Mouse (Mus musculus) cerebellum, adult 11-12 months (tissue): ENCODE data around the gene AU022252.

Experiments used
- DNase-seq: peaks from one replicate; pipeline ENCODE4 v3.0.0; 2022

Gene AU022252

DNA sequence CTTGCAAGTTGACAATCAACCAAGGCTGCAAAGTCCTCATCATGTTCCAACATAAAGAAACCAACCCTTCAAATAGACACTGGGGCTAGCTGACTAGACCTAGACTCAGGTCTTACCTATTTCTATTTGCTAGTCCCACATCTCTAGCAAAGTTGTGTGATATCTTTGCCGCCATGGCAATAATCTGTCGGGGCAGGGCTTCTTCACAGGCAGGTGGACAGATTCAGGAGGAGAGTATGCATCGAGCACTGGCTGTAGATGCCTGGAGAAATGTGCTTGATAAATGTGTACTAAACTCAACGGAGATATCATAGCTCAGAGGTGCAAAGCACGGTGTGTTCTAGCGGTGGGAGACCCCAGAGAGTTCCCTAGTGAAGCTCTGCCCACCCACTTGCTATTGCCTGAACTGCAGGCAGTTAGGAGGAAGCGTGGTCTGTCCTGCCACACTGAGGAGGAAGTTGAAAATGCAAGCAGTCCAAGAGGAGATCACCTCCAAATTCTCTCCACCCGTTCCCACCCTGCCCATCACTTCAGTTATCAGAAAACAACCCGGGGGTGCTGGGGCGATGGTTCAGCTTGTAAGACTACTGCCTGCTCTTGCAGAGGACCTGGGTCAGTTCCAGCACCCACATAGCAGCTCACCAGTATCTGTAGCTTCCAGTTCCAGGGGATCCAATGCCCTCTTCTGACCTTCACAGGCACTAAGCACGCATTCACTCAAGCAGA, 44.3 kb downstream of the AU022252 start:
- DNase-seq: no peak

DNA sequence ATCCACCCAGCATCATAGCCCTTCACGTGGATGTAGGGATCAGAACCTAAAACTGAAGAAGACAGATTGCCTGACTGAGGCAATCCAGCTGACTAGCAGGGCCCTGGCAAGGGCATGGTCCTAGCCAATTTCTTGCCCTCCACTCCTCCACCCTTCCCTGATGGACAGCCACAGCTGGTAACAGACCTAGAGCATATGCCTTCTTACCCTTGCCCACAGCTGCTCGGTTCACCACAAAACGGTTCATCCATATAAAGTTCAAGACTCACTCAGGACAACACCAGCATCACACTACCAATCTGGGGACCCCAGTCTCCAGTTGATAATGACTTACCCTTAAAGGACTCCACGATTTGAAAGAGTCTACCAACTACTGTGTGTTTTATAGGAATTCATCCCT, 46.7 kb downstream of the AU022252 start:
- no peak for DNase-seq

DNA sequence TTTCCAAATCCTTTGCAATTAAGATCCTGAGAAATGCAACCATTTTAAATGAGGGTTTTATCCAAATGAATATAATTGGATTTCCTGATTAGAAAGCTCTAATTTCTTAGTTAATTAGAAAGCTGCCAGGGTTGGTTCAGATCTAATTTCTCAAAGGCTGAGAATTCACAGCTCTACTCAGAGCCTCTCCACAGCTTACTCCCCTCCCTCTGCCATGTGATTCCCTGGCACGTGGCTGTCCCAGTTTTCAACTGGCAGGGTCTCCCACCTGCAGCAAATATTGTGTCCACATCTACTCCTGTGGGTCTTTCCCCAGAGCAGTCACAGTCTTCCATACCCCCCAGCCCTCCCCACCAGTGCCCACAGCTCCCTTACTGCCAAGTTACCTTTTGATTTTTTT, 49.0 kb downstream of the AU022252 start:
- no peak for DNase-seq

DNA sequence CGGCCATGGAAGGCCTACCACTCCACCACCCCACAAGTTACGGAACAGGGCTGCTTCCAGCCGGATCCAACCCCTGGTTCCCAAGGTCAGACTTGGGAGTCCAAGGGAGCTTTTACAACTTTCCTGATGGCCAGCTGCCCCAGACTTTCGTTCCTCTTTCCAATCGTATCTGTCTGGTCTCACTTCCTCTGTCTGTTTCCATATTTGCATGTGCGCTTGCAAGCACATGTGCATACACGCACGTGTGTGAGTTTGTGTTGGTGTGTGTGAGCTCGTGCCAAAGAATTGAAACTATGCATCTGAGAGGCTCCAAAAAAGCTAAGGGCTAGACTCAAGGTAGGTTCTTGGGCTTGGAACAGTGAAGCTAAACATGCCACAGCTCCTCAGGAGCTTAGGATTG, 51.1 kb downstream of the AU022252 start:
- no peak for DNase-seq

DNA sequence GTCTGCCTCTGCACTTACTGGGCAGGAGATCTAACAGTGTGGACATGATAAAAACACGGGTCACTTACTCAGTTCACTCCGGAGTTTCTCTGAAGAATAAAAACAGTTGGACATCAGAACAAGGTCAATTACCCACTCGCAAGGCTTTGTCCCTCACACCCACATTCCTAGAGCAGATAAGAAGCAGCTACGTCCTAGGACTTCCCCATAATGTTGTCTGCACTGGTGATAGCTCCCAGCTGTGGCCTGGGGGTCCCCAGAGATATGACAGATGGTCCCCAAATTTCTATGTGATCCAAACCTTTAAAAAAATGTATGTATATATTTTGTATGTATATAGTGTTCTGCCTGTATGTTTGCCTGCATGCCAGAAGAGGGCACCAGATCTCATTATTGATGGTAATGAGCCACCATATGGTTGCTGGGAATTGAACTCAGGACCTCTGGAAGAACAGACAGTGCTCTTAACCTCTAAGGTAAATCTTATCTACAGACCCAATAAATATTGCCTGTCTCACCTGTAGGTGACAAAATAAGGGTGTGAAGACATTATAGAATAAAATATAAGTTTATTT, 52.3 kb downstream of the AU022252 start:
- no peak for DNase-seq

DNA sequence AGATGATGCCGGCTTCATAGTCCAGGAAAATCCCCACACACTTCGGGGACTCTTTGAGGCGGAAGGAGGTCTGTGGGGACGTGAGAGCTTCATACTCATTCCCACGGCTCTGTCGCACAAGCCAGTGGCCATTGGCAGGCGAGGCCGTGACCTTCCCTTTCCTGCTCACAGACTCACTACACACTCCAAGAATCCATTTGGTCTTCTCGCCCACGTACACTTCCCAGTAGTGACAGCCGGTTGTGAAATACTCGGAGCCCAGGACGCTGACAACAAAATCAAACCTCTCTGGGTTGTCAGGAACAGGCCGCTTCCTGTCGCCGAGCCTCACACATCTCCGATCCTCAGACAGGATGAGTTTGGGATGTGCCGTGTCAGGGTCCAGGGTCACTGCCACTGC, 54.2 kb downstream of the AU022252 start:
- no peak for DNase-seq

DNA sequence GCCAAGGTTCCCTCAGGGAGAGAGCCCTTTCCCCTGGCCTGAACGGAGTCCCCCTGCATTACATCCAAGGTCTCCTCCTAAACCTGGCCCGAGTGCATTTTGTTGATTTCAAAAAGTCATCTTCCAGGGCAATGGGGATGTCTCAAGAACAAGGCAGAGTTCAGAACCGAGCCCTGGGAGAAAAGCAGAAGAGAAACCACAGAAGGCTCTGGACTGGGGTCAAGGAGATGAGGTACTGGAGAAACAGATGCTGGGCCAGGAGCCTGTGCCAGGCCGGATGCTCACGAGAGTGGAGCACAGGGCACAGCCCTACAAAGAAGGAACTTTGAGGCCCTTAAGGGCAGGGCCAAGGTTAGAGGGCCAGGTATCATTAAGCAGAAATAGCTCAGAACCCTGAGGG, 54.8 kb downstream of the AU022252 start:
- no peak for DNase-seq

DNA sequence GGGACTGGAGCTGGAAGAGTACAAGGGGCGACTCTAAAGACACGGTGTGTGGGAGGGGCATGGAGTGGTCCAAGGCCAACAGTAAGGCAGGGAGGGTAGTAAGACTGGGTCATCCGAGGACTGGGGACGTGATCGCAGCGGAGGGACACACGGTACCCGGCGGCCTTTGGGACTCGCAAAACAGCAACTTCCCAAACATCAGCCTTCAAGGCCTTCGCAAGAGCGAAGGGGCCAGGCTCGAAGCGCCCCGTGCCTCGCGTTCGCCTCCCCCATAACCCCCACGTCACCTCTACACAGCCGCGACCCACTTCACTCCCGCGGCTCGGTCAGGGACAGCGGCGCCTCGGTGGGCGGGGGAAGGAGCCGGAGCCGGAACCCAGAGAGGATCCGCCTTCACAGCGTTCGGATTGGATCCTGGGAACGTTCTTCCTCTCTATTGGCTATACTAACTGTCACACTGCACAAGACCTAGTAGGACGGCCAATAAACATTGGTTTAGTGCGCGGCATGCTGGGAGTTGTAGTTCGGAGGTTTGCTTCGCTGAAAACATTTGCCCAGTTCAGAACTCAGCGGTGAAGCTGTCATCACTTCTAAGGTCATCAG, 58.6 kb downstream of the AU022252 start, which contains the start of gene Zfp691:
TSS of gene Zfp691 (minus strand) at position 345 of the 603 bp plus-strand sequence.
- DNase-seq: peak; percentile 95

DNA sequence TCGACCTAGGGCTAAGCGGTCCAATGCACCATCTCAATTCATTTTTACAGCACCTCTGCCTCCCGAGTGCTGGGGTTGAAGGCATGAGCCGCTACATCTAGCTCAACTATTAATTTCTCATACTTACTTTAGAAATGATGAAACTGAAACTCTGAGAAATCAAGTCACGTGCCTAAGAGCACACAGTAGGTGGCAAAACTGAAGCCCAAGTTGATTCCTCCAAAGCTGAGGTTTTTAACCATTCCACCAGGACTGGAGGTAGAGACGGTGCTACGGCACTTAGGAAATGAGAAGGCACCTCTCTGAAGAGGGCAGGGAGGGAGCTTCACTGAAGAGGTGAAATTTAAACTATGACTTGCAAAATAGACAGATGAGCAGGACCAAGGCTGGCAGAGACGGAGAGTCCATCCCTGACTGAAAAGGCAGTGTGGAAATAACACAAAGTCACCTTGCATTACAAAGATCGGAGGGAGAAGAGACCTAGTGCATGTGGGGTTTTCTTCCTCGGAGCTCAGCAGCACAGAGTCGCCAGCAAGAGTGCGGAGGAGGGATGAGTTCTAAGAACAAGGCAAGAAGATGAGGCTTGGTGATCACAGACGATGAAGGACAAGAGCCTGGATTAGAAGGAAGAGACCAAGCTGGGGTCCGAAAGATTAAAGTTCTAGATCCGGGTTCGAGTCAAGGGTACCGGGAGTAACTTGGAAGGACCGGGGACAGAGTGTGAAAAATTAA, 59.4 kb downstream of the AU022252 start:
- peak; percentile 20 for DNase-seq

DNA sequence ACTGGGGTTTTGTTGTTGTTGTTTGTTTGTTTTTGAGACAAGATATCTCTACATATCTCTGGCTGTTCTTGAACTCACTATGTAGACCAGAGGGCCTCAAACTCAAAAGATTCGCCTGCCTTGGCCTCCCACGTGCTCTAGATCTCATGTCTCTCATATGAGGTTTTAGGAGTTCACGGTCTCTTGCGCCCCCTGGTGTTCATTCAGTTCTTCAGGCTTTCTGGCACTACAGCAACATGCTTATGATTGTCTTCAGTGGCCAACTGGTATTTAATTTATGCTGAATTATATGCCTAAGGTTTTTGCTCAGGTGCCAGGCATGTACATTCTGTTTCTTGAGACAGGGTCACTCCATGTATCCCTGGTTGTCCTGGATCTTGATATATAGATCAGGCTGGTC, 64.8 kb downstream of the AU022252 start:
- DNase-seq: peak; percentile 75

DNA sequence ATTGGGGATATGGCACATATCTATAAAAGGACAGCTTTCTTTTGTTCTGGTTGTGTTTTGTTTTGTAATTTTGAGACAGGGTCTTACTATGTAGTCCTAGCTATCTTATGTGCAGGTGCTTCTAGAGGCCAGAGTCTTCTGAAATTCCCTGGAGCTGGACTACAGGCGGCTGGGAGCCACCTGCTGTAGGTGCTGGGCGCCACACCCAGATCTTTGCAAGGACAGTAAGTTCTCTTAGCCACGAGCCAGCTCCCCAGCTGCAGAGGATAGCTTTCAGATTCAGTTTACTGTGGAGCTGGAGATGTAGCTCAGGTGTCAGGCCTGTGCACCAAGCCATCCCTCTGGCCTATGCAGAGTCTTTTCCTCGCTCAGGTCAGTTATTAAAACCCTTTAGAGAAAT, 65.4 kb downstream of the AU022252 start:
- DNase-seq: no peak

DNA sequence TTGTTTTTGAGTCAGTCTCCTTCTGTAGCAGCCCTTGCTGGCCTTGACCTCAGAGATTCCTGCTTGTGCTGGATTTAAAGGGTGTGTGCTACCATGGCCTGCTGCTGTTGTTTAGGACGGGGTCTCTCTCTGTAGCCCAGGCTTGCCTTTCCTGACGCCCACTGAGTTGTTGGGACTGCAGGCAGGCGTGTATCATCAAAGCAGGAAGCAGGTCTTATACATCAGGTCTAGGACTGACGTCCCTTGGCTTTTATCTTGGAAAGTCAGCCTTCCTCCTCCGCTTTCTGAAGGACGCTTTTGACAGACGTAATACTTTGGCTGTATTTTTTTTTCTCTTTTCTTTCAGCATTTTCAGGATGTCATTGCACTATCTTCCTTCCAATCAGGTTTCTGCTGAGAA, 66.6 kb downstream of the AU022252 start:
- DNase-seq: no peak

DNA sequence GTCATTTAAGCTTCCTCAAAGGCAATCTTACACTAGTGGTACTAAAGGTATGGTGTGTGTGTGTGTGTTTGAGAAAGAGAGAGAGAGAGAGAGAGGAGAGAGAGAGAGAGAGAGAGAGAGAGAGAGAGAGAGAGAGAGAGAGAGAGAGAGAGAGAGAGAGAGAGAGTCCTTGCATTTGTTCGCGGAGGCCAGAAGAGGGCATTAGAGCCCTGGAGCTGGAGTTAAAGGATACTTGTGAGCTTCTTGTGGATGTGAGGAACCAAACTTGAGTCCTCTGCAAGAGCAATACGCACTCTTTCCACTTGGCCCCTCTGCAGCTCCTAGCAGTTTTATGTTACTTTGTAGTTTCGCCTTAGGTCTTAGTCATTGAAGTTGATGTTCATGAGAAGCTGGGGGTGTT, 69.5 kb downstream of the AU022252 start:
- DNase-seq: no peak

DNA sequence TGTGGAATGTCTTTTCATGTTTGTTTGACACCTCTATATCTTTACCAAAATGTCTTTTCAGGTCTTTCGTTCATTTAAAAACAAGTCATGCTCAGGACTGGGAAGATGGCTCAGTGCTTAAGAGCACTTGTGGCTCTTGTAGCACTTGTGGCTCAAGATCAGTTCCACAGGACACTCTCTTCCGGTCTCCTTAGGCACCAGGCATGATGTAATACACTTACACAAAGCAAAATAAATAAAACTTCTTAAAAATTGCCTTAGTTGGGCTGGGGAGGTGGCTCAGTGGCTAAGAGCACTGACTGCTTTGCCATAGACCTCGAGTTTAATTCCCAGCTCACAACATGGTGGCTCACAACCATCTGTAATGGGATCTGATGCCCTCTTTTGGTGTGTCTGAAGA, 71.2 kb downstream of the AU022252 start:
- DNase-seq: no peak

DNA sequence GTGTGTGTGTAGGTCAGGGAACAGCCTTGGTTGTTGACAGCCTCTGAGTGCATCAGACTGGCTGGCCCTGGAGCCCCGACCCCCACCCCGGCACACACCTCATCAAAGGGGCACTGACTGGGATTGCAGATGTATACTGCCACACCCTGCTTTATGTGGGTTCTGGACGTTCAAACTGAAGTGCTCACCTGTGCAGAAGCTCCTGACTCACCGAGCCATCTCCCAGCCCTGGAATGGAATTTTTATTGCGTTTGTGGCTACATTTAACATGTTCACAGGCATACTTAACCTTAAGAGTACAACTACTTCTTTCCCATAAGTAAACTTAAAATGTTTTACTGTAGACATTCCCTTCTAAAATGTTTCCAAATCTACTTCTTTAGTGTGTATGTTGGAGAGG, 74.6 kb downstream of the AU022252 start:
- no peak for DNase-seq

DNA sequence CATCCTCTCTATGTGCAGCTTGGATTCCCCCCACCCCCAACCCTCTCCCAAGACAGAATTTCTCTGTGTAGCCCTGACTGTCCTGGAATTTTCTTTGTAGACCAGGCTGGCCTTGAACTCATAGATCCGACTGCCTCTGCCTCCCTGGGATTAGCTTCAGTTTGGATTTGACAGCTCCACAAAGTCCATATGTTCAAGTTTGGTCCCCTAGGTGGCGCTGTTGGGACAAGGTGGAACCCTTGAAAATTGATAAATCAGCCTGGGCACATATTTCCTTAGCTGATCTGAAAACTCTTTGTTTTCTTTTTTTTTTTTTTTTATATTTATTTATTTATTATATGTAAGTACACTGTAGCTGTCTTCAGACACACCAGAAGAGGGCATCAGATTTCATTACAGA, 75.3 kb downstream of the AU022252 start:
- DNase-seq: peak; percentile 18
